Mouse (Mus musculus): ENCODE measurements around the gene Id2. TPM values are rescaled to one million over a fixed set of nuclear protein-coding genes. Genes with fewer than 3 reads are reported as not detected.

Gene Id2
- polyA plus RNA-seq (2017; shearing (Covaris generic)): 1,000 to 10,000 TPM in 1 of 3 experiments, 100 to 1,000 TPM in 2; 414 to 1,496 (median 414) TPM

- no peak for ATAC-seq
Measured at GRCm38 (mm10) chr12:25097052-25097209, at the start of gene Id2. TSS of gene Id2 (minus strand) at chr12:25097140.

- no peak for ATAC-seq
Measured at GRCm38 (mm10) chr12:25145344-25145698, 48.4 kb upstream of the Id2 start.

GRCm38 (mm10) chr12:25144591-25145343 lies 47.8 kb upstream of the Id2 start:
- ATAC-seq: no peak

GRCm38 (mm10) chr12:25143492-25143891 lies 46.6 kb upstream of the Id2 start:
- peak; percentile 54 for ATAC-seq

- ATAC-seq: no peak
Measured at GRCm38 (mm10) chr12:25142251-25142650, 45.3 kb upstream of the Id2 start.

- ATAC-seq: no peak
Measured at GRCm38 (mm10) chr12:25141311-25141710, 44.4 kb upstream of the Id2 start.

GRCm38 (mm10) chr12:25140115-25140514 lies 43.2 kb upstream of the Id2 start:
- ATAC-seq: no peak

- no peak for ATAC-seq
Measured at GRCm38 (mm10) chr12:25138616-25139015, 41.7 kb upstream of the Id2 start.

- no peak for ATAC-seq
Measured at GRCm38 (mm10) chr12:25132046-25132445, 35.1 kb upstream of the Id2 start.

GRCm38 (mm10) chr12:25127629-25128028 lies 30.7 kb upstream of the Id2 start:
- no peak for ATAC-seq

GRCm38 (mm10) chr12:25126228-25126627 lies 29.3 kb upstream of the Id2 start:
- no peak for ATAC-seq

GRCm38 (mm10) chr12:25125239-25125776 lies 28.4 kb upstream of the Id2 start:
- ATAC-seq: no peak

GRCm38 (mm10) chr12:25124431-25125238 lies 27.7 kb upstream of the Id2 start:
- ATAC-seq: no peak

GRCm38 (mm10) chr12:25120753-25121152 lies 23.8 kb upstream of the Id2 start:
- no peak for ATAC-seq

GRCm38 (mm10) chr12:25119278-25119677 lies 22.3 kb upstream of the Id2 start:
- ATAC-seq: no peak

- peak; percentile 92 for ATAC-seq
Measured at GRCm38 (mm10) chr12:25117856-25118511, 21.0 kb upstream of the Id2 start.

GRCm38 (mm10) chr12:25116126-25116525 lies 19.2 kb upstream of the Id2 start:
- ATAC-seq: no peak

GRCm38 (mm10) chr12:25114426-25114825 lies 17.5 kb upstream of the Id2 start:
- ATAC-seq: no peak

GRCm38 (mm10) chr12:25113357-25113756 lies 16.4 kb upstream of the Id2 start:
- no peak for ATAC-seq

- no peak for ATAC-seq
Measured at GRCm38 (mm10) chr12:25112806-25113205, 15.9 kb upstream of the Id2 start.

- ATAC-seq: no peak
Measured at GRCm38 (mm10) chr12:25110682-25111078, 13.7 kb upstream of the Id2 start.

GRCm38 (mm10) chr12:25109971-25110681 lies 13.2 kb upstream of the Id2 start:
- ATAC-seq: no peak

- no peak for ATAC-seq
Measured at GRCm38 (mm10) chr12:25108865-25109264, 11.9 kb upstream of the Id2 start.
